ENCODE assay signal across 8 mouse cellular contexts in the genomic region with DNA sequence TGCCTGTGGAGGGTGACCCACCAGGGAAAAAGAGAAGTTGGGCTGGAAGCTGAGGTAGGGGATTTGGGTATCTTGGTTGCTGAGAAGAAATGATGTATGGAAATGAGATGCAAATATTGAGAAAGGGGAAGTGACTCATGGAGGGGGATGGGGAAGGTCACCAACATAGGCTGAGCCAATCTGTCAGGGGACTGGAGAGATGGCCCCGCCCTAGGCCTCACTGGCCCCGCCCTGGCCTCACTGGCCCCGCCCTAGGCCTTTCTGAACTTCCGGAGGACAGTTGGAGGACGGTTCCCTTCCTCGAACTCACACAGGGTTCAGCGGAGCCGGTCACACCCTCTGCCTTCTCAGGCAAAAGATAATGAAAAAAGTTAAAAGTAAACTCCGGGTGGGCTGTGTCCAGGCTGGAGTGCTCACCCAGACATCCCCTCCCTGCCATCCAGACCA. TPM values are rescaled to one million over a fixed set of nuclear protein-coding genes. Genes with fewer than 3 reads are reported as not detected.
DNase-seq lines count a peak whose midpoint lies in the region; ATAC-seq and TF ChIP-seq lines count a peak whose summit lies in the region.

No protein-coding gene starts in this region.

- H3K9ac ChIP-seq in liver, postnatal 0 days (replicated peaks): peak overlapping the region; percentile 58

- WGBS in liver, postnatal 0 days (ENCODE audit: insufficient replicate concordance): 14% methylated on average over 9 of the region's 9 CpGs

- ATAC-seq in liver, postnatal 0 days: peak; percentile 85

- no peak for TF ChIP-seq CTCF in liver, postnatal 0 days (IDR thresholded peaks at IDR 0.05; ENCODE audit: low read depth)

- H3K4me1 ChIP-seq in liver, postnatal 0 days (ENCODE audit: insufficient read depth): peaks cover 41% of the 10 kb centered on the region

- no peak for TF ChIP-seq EP300 in liver, postnatal 0 days (IDR thresholded peaks at IDR 0.05; ENCODE audit: low read depth)

- H3K27me3 ChIP-seq in liver, postnatal 0 days (ENCODE audit: insufficient read depth, low read length): no peaks in the 10 kb centered on the region

- peak overlapping the region; percentile 30 for H3K4me3 ChIP-seq in liver, postnatal 0 days (ENCODE audit: low read depth, low read length)

- peak; percentile 83 for DNase-seq in layer of hippocampus, adult 9-11 months
- DNase-seq in layer of hippocampus, postnatal 25 days (ENCODE audit: extremely low spot score in 1 of 2, low spot score in 1 of 2): no peak
- peak; percentile 87 for DNase-seq in ZHBTc4 (ENCODE audit: low read depth, low spot score)
- DNase-seq in heart, adult 8-10 months (ENCODE audit: low spot score): peak; percentile 65
- DNase-seq in liver, postnatal 0 days: peak; percentile 94
- DNase-seq in spleen, postnatal 36 days (ENCODE audit: low spot score in 2 of 2): peak; percentile 92 to 95
- DNase-seq in frontal cortex, adult 2 months (ENCODE audit: extremely low spot score in 1 of 2, low spot score in 1 of 2): no peak
- no peak for DNase-seq in cerebellum, postnatal 25 days

- H3K9me3 ChIP-seq in liver, postnatal 0 days (ENCODE audit: low read length): no peaks in the 10 kb centered on the region

- no peaks in the 10 kb centered on the region for H3K36me3 ChIP-seq in liver, postnatal 0 days (replicated peaks; ENCODE audit: insufficient read depth, low read length)

- peak overlapping the region; percentile 84 for H3K27ac ChIP-seq in liver, postnatal 0 days (ENCODE audit: low read depth)

- H3K4me2 ChIP-seq in liver, postnatal 0 days (ENCODE audit: low read depth, low read length): peak overlapping the region; percentile 51

RNA-seq across cellular contexts. Expression of gene Lrrc25, which starts 3.0 kb away (rescaled TPM):
- total RNA-seq in layer of hippocampus, postnatal 25 days (2021): 1 to 10 TPM in 1 of 2 experiments, under 1 TPM in 1; 0.63 to 1.0 TPM
- 1 to 10 TPM; 1.4 to 2.3 (median 1.8) TPM for total RNA-seq in heart, adult 8-10 months (2022)
- polyA plus RNA-seq in liver, postnatal 0 days (2015; fragmentation: Nextera tagmentation; extraction: Ambion mirVana): 9.8 and 10.4 TPM in 2 replicates
- 0.78 and 0.86 TPM in 2 replicates for polyA plus RNA-seq in frontal cortex, adult 2 months (2012; rRNA removed)

RNA-seq across cellular contexts. Expression of gene Ssbp4, which starts 10.2 kb away (rescaled TPM):
- total RNA-seq in layer of hippocampus, postnatal 25 days (2021): 100 to 1,000 TPM; 285 to 304 TPM
- total RNA-seq in heart, adult 8-10 months (2022): 10 to 100 TPM; 29.1 to 34.1 (median 31.3) TPM
- 32.5 and 35.4 TPM in 2 replicates for polyA plus RNA-seq in liver, postnatal 0 days (2015; fragmentation: Nextera tagmentation; extraction: Ambion mirVana)
- 266 and 276 TPM in 2 replicates for polyA plus RNA-seq in frontal cortex, adult 2 months (2012; rRNA removed)

RNA-seq across cellular contexts. Expression of gene Gdf15, which starts 13.3 kb away (rescaled TPM):
- under 1 TPM in 1 of 2 experiments, not detected in 1; 0.26 TPM for total RNA-seq in layer of hippocampus, postnatal 25 days (2021)
- total RNA-seq in heart, adult 8-10 months (2022): 1 to 10 TPM in 2 of 4 experiments, under 1 TPM in 2; 0.69 to 1.9 (median 1.2) TPM
- polyA plus RNA-seq in liver, postnatal 0 days (2015; fragmentation: Nextera tagmentation; extraction: Ambion mirVana): 2.1 and 2.3 TPM in 2 replicates
- polyA plus RNA-seq in frontal cortex, adult 2 months (2012; rRNA removed): 0.15 and 0.20 TPM in 2 replicates

RNA-seq across cellular contexts. Expression of gene Isyna1, which starts 24.7 kb away (rescaled TPM):
- 10 to 100 TPM; 41.5 to 47.0 TPM for total RNA-seq in layer of hippocampus, postnatal 25 days (2021)
- total RNA-seq in heart, adult 8-10 months (2022): 10 to 100 TPM; 15.5 to 37.5 (median 23.7) TPM
- polyA plus RNA-seq in liver, postnatal 0 days (2015; fragmentation: Nextera tagmentation; extraction: Ambion mirVana): 18.8 and 21.6 TPM in 2 replicates
- 69.0 and 81.9 TPM in 2 replicates for polyA plus RNA-seq in frontal cortex, adult 2 months (2012; rRNA removed)

RNA-seq across cellular contexts. Expression of gene Pgpep1, which starts 41.3 kb away (rescaled TPM):
- 10 to 100 TPM; 21.1 to 25.1 TPM for total RNA-seq in layer of hippocampus, postnatal 25 days (2021)
- 10 to 100 TPM; 40.0 to 57.7 (median 44.4) TPM for total RNA-seq in heart, adult 8-10 months (2022)
- 31.0 and 32.2 TPM in 2 replicates for polyA plus RNA-seq in liver, postnatal 0 days (2015; fragmentation: Nextera tagmentation; extraction: Ambion mirVana)
- 17.2 and 25.8 TPM in 2 replicates for polyA plus RNA-seq in frontal cortex, adult 2 months (2012; rRNA removed)

Comparison
In these comparisons a context has a peak if more than half of its experiments do, and no peak if none do; other contexts are left out.
1. DNase-seq: peak in layer of hippocampus, adult 9-11 months (single experiment), ZHBTc4 (single experiment), heart, adult 8-10 months (single experiment), liver, postnatal 0 days (single experiment) and spleen, postnatal 36 days (2 of 2); none in layer of hippocampus, postnatal 25 days (0 of 2), frontal cortex, adult 2 months (0 of 2) and cerebellum, postnatal 25 days (0 of 2).
2. RNA of gene Ssbp4, which starts 10.2 kb away (total RNA-seq): 285 to 304 TPM in layer of hippocampus, postnatal 25 days; 29.1 to 34.1 TPM in heart, adult 8-10 months; every median in the first group is over 4 times any median in the second.